Mouse (Mus musculus): ENCODE results near the gene Med25. TPM values are rescaled to one million over a fixed set of nuclear protein-coding genes. Genes with fewer than 3 reads are reported as not detected.
A peak's percentile ranks its signal among the peaks of the same experiment; 100 is the strongest.

Med25 gene
- total RNA-seq, 2 experiments from 2014 or later: 11.3 to 18.0 TPM

DNA sequence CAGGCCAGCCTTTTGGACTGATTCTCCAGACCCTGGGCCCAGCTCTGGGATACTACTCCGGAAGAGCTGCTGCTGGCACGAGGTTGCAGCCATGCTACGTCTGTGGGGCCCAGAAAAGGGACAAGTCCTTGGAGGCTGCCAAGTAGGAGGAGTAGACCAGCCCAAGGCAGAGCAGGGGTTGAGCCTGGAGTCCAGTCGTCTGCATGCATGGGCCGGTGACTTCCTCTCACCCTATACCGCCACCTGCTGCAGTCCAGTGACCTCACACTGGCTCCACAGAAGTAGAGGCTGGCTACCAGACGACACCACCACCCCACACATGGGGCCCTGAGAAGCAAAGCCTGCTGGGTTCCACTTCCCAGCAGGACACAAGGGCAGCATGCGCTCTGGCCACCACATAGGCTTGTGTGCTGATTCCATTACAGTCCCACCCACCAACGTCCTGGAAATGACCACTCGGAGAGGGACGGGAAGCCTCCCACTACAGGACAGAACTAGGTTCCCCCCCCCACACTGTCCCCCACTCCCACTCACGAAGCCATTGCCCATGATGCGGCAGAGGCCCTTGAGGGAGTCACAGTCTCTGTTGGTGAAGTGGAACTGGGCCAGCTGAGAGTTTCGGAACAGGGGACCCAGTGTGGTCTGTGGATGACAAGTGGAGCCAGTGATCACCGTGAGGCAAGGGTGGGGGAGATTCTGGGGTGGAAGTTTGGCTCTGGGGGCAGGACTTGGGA lies 26.1 kb downstream of the Med25 start:
- ATAC-seq (replicated peaks; ENCODE audit: low FRiP score, poor library complexity, severe bottlenecking): no peak

DNA sequence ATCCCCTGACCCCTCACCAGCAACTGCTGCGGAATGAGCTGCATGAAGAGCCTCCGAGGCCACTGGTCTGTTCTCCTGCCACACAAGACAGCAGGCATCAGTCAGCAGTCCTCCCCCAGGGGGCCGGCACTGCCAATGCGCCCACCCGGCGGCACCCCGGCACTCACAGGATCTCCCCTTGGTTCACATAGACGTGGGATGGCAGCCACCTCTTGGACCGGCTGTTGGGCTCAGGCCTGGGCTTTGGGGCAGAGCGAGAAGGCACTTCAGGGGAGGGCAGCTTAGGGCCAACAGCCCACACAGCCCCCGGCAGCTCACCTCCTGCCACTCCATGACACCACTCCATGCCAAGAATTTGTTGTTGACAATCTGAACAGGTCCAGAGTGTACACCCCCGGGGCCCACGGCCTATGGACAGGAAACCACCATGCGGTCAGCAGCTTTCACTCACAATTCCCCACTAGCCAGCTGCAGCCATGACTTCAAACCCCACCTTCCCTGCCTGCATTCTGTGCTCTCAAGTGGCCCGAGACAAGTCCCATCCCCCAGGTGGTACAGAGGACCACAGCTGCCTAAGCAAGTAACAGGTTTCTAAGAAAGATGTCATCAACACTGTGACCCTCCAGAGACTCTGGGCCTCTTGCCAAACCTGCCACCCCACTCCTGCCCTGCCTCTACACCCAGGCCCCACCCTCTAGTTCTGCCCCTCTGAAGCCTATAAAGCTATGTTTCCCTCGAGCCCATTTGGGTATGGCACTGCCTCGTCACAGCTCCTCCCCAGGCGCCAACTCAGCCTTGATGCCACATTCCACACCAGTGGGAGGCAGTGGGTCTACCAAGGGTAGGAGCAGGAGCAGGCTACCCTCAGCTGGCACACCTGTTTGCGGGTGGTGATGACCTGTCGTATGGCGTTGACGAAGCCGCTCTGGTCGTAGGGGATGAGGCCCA lies 27.6 kb downstream of the Med25 start:
- no peak for ATAC-seq (replicated peaks; ENCODE audit: low FRiP score, poor library complexity, severe bottlenecking)

DNA sequence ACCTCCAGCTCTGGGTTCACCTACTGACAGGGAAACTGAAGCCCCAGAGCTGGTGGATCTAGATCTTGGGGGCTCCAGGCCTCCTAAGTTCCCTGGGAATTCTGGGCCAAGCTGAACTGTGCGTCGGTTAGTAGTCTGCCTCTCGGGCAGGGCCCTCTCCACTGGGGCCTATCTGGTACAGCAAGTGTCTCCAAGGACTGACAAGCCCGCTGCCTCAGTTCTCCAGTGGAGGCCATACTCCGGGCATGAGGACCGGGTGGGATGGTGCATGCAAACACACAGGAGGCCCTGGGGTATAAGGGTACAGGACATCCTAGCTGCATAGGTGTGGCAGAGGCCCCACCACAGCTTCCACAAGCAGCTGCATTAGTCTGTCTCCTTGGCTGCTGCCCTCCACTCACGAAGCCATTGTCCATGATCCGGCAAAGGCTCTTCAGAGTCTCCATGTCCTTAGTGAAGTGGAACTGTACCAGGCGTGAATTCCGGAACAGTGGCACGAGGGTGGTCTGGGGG lies 28.5 kb downstream of the Med25 start:
- ATAC-seq (replicated peaks; ENCODE audit: low FRiP score, poor library complexity, severe bottlenecking): no peak

DNA sequence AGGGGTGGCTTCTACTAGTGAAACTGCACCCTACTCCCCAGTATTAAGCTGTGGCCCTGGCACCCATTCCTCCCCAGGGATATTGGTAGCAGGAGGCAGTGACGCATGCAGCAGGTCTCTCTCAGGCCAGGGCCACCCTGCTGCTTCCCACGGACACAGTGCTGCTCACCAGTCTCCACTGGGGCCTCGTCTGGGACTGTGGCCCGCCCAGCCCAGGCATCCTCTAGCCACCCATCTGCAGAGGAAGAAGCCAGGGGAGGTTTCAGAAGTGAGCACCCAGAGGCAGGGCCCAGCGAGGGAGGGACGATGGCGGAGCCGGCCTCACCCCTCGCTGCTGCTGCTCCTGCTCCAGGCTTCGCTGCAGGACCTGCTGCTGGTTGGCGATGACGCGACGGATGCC lies 29.3 kb downstream of the Med25 start:
- no peak for ATAC-seq (replicated peaks; ENCODE audit: low FRiP score, poor library complexity, severe bottlenecking)

DNA sequence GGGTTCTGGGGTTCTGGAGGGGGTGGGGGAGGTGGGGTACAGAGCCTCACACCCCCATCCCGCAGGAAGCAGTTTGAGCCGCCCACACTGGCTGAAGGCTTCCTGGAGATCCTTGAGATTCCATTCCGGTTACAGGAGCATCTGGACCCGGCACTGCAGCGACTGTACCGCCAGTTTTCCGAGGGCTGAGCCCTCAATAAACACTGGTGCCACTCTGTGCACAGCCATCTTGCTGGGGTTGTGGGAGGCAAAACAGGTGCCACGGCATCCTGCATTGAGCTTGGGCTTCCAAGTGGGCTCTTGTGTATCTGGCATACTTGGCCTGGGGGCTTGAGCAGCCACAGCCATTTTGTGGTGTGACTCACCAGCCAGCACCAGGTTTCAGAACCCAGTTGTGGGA lies 30.1 kb downstream of the Med25 start:
- no peak for ATAC-seq (replicated peaks; ENCODE audit: low FRiP score, poor library complexity, severe bottlenecking)

DNA sequence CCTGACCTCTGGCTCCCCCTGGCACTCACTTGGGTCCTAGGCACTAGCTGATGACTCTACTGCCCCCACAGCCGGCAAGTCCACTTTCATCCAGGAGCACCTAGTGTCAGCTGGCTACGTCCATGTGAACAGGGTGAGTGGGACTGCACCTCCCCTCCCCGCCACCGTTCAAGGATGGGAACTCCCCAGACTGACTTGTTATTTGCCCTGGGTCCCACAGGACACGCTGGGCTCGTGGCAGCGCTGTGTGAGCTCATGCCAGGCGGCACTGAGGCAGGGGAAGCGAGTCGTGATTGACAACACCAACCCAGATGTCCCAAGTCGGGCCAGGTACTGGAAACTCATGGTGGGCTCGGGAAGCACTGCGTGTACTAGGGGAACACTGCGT lies 31.1 kb downstream of the Med25 start:
- ATAC-seq (replicated peaks; ENCODE audit: low FRiP score, poor library complexity, severe bottlenecking): no peak

DNA sequence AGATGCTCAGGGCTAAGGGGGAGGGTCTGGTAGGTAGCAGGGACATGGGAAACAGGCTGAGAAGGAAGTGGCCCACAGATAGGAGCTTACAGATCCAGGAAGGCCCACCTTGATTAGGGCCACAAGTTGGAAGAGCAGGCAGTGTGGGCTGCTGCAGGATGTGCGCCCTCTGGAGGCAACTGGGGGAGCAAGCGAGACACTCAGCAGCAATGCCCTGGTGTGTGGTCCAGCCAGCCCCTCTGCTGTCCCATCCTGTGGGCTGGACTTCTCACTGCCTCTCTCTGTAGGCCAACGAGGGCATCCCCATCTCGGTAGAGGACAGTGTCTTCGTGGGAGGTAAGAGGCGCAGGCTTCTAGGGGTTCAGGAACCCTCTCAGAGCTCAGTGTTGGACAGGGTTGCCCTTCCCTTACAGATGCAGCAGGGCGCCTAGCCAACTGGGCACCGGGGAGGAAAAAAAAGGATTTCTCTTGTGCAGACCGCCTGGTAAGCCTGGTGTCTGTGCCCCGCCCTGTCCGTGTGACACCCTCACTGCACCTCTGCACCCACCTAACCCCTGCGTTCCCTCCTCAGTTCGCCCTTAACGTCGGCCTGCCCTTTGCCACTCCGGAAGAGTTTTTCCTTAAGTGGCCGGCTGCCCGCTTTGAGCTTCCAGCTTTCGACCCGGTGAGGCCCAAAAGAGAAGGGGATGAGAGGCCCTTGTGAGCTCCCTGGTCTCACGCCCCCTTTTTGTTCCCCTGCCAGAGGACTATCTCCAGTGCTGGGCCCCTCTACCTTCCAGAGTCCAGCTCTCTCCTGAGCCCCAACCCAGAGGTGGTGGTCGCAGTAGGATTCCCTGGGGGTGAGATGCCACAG lies 31.7 kb downstream of the Med25 start:
- peak; percentile 41; the same call in 1 of the 2 replicates for ATAC-seq (replicated peaks; ENCODE audit: low FRiP score, poor library complexity, severe bottlenecking)

DNA sequence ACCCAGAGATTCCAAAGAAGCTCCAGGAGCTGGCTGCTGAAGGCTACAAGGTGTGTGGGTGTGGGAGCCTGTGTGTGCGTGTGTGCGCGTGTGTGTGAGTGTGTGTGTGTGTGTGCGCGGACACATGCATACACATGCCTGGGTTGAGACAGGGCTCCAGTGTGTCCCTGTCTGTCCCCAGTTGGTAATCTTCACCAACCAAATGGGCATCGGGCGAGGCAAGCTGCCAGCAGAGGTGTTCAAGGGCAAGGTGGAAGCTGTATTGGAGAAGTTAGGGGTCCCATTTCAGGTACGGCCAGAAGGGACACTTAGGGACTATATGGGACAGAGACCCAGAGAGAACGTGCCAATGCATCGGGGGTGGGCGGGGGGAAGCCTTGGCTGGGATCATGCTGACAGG lies 32.6 kb downstream of the Med25 start:
- ATAC-seq (replicated peaks; ENCODE audit: low FRiP score, poor library complexity, severe bottlenecking): no peak

DNA sequence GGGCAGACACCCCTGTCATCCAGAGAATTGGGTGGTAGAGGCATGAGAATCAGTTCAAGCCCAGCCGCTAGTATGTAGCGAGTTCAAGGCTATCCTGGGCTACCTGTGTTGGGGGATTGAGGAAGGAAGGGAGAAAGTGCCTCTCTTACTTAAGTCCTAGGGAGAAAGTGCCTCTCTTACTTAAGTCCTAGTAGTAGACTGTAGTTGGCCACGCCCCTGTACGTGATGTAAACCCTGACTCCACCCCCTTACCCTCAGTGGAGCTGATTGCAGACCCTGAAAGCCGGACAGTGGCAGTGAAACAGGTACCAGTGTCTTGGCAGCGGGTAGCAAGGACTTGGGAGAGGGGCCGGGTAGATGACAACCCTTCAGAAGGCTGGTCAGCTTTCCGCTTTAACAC lies 34.6 kb downstream of the Med25 start:
- ATAC-seq (replicated peaks; ENCODE audit: low FRiP score, poor library complexity, severe bottlenecking): peak; percentile 37

DNA sequence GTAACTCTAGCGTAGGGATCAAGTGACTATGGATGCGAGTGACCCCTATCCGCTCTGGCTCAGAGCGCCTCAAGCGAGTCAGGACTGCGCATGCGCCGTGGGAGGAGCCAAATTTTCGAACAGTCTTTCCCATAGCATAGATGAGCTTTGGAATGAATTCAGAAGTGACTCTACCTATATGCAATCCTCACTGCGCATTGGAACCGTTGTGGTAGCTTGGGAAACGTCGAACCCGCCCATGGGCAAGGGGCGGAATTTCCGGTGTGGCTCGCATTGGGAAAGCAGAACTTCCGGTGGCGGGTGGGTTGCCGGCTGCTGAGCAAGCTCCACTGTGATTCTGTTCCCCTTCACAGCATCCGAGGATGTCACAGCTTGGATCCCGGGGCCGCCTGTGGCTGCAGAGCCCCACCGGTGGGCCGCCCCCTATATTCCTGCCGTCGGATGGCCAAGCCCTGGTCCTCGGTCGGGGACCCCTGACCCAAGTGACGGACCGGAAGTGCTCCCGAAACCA lies 35.4 kb downstream of the Med25 start, which contains the start of gene Pnkp:
Gene Pnkp, plus strand, starts transcription at position 98 of the 511 bp plus-strand sequence.
- ATAC-seq (replicated peaks; ENCODE audit: low FRiP score, poor library complexity, severe bottlenecking): peak; percentile 50

DNA sequence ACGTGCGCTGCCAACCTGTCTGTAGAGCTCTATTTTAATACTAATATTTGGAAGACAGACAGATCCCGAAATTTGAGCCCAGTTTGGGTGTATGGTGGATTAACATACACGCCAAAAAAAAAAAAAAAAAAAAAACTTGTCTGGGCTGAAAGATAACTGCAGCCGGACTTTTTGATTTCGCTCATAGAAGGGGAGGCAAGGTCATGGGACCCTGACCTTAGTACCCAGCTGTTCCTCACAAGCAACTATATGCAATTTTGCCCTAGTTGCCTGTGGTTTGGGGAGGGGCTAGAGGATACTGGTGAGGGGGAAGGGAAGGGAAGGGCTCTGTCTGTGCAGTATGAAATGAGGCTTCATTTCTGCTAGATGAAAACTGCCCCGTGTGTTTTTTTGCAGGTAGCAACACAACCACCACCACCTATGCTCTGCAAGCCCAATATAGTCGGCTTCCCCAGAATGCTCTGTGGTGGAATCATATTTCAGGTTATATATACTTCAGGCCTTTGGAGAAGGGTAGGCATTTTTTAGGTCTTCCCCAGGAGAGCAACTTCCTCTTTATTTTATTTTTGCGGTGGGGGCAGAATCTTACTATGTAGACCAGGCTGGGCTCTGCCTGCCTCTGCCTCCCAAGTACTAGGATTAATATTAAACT lies 36.1 kb downstream of the Med25 start:
- no peak for ATAC-seq (replicated peaks; ENCODE audit: low FRiP score, poor library complexity, severe bottlenecking)

DNA sequence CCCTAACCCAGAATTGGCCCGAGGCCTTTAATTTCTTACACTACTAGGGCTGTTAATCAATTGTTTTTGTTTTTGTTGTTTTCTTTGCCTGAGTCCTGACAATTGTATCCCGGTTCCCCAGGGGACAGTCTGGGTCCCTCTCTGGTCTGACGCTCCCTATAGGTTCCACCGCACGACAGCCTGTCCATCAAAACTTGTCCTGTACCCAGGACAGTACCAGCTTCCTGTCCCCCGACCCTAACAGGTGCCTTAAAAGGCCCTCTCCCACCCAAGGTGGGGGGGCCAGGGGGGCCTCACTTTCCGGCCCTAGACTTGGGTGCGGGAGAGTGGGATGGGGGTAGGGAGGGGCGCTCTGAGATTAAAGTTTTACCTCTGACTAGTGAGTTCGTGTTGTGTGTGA lies 37.5 kb downstream of the Med25 start:
- no peak for ATAC-seq (replicated peaks; ENCODE audit: low FRiP score, poor library complexity, severe bottlenecking)

DNA sequence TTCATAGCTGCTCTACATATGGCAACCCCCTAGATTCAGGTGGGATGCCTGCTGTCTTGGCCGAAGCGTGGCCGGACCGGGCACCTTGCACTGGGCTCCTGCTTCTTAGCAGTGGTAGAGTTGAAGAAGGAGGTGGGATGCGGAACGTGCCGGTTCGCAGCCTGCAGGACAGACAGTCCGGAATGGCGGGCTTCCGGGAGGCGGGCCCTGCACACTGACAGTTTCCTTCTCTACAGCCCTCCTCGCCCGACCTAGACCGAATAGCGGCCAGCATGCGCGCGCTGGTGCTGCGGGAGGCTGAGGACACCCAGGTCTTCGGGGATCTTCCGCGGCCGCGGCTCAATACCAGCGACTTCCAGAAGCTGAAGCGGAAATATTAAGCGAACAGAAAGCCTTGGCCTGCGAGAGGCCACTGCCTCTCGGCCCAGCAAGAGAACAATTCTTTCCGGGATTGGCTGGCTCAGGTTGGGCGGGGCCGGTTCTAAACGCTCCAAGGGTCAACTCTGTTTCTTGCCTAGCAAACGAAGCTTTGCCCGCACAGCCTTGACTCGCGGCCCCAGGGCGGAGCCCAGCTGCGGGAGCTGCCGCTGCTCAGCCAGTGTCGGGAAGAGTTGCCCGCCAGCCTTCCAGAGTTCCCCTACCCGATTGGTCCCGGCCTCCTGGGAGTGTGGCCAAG lies 38.0 kb downstream of the Med25 start:
- peak; percentile 60 for ATAC-seq (replicated peaks; ENCODE audit: low FRiP score, poor library complexity, severe bottlenecking)

DNA sequence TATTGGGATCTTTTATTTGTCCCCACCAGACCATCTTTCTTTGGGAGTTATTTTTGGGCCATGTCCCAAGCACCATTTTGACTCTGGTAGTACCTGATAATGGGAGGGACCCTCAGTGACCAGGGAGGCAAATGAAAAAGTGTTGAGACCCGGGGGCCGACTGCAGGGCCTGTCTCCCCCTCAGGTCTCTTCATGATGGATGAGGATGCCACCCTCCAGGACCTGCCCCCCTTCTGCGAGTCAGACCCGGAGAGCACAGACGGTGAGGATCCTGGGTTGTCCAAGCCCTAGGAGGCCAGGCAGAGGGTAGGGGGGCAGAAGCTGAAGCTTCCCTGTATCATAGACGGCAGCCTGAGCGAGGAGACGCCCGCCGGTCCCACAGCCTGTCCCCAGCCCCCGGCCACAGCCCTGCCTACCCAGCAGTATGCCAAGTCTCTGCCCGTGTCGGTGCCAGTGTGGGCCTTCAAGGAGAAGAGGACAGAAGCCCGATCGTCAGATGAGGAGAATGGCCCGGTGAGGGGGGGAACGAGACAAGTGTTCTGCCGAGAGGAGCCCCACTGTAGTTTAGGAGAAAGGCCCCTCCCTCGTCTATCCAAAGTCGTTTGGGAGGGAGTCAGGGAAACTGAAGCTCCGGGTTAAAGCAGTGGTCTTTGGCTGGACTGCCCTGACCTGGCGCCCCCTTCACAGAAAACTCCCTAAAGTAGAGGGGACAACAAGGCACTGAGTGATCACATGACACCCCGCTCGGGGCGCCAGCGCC lies 38.7 kb downstream of the Med25 start:
- ATAC-seq (replicated peaks; ENCODE audit: low FRiP score, poor library complexity, severe bottlenecking): peak; percentile 3; the same call in 1 of the 2 replicates

DNA sequence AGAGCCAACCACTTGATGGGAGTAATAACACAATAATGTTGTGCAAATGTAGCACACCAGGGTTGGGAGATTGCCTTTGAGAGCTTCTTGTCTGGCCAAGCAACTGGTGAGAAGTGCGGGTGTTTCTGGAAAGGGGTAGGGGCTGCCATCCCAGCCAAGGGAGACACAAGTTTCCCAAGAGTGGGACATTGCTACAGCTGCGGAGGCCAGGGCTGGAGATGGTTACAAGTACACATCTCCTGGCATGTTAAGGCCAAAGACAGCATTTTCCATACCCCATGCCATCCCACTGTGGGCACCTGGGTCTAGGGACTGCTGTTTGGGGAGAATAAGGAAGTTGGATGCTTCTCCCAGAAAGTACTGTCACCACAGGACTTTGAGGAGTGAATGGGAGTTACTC lies 39.4 kb downstream of the Med25 start:
- no peak for ATAC-seq (replicated peaks; ENCODE audit: low FRiP score, poor library complexity, severe bottlenecking)

DNA sequence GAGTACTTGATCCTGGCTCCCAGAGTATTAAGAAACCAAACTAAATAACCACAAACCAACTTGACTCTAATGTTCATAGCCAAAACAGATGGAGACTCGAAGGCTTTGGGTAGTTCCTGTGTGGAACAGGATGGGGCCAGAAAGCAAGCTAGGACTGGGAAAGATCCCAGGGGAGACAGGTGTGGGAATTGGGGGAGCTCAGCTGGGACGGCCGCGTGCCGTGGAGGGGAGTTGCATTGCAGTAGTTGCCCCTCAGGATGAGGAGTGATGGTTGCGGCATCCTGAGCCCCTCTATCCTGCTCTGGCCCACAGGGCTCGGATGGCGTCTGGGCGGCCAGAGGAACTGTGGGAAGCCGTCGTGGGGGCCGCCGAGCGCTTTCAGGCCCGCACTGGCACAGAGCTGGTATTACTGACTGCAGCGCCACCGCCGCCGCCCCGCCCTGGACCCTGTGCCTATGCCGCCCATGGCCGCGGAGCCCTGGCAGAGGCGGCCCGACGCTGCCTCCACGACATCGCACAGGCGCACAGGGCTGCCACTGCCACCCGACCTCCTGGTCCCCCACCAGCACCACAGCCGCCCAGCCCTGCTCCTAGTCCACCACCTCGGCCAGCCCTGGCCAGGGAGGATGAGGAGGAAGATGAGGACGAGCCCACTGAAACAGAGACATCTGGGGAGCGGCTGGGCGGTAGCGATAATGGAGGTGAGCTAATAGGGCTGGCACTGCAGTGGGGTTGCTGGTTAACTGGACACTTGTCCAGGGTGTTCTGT lies 40.1 kb downstream of the Med25 start:
- no peak for ATAC-seq (replicated peaks; ENCODE audit: low FRiP score, poor library complexity, severe bottlenecking)

DNA sequence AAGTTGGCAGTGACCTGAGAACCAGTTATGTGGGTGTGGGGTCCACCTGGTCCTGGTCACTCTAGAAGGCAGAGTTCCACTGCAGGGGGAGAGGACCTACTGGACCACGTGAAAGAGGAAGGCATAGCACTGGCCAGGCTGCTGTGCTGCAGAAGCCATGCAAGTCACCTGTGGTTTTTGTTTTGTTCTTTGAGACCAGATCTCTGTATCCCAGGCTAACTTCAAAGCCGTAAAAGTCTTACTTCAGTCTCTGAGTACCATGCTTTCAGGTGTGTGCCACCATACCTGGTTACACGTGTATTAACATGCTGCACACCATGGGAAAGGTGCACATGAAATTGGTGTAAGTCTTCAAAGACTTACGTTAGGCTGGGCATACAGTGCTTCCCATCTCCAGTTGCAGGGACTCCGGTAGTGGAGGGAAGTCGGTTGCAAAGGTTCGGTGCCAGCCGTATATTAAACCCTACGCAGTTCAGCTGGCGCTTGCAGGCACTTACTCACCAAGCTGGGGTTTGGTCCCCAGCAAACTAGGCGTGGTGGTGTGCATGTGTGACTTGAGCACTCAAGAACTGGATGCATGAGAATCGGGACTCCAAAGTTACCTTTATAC lies 40.8 kb downstream of the Med25 start:
- no peak for ATAC-seq (replicated peaks; ENCODE audit: low FRiP score, poor library complexity, severe bottlenecking)
